Mouse (Mus musculus): ENCODE measurements around the gene Pou2f3.

GRCm38 (mm10) chr9:43098922-43099321 is 111.2 kb downstream of the Pou2f3 start:
- TF ChIP-seq TCF12 (IDR thresholded peaks at IDR 0.05; ENCODE audit: insufficient read depth, poor library complexity, severe bottlenecking) (no peak), POLR2A (IDR thresholded peaks at IDR 0.05; ENCODE audit: insufficient read length, low read depth) (no peak)

Measured in myocyte (in vitro differentiated cells).